Mouse (Mus musculus): ENCODE results near the gene Dcaf5. TPM values are rescaled to one million over a fixed set of nuclear protein-coding genes. Genes with fewer than 3 reads are reported as not detected.

Dcaf5 gene
- total and polyA plus RNA-seq, 3 experiments: 15.9 to 38.1 (median 32.4) TPM

DNA sequence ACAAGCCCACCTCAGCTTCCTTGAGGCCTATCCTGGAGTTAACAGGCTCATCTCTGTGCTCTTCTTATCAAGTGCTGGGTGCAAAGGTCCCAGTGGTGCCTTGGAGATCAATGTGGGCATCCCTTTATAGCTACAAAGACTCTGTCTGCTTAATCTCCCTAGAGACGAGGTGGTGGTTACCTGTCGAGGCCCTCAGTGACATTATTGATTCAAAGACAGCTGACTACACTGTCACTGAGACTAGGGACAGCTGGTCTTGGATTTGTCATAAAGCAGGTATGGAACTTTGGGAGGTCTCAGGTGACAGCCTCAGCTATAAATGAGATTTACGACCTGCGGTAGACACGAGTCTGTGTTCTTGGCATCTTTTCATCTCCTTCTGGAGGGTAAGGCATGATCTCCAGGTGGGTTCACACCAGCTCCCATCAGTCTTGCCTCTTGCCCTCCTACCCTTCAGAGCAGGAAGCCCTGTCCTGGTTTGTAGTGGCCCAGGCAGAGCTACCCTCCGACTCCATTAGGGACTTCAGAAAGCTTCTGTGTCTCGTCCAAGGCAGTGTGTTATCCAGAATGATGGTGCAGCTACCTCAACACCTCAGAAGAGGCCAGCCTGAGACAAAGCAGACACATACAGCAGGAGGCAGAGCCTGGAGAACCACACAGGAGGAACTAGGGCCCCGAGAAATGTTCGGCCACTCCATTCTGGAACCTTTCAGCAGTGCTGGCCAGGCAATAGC is 112.2 kb downstream of the Dcaf5 start:
- no peaks in the 10 kb centered on the region for H3K36me3 ChIP-seq (ENCODE audit: control insufficient read depth, insufficient read depth, low read length)
- WGBS: 63% methylated on average over 9 of the region's 9 CpGs
- intact Hi-C loops (cut with DNase I): no loop called here
- no peak; the same call in 1 of the 2 replicates for TF ChIP-seq EP300 (IDR thresholded peaks at IDR 0.05; ENCODE audit: insufficient read depth, low read depth, low read length)
- TF ChIP-seq POLR2A (IDR thresholded peaks at IDR 0.05; ENCODE audit: insufficient read depth, low read depth, low read length): no peak
- TF ChIP-seq CTCF (IDR thresholded peaks at IDR 0.05): no peak
- H3K4me3 ChIP-seq: no peak overlapping the region
- H3K27me3 ChIP-seq (ENCODE audit: control insufficient read depth, insufficient read depth, low read length): no peaks in the 10 kb centered on the region
- H3K4me1 ChIP-seq (ENCODE audit: control insufficient read depth, insufficient read depth, low read length): peaks cover 16% of the 10 kb centered on the region
- H3K79me2 ChIP-seq (replicated peaks; ENCODE audit: control insufficient read depth, insufficient read depth, low read length): no peaks in the 10 kb centered on the region
- no peak overlapping the region for H3K9ac ChIP-seq (ENCODE audit: low read depth, low read length)
- DNase-seq: no peak
- peak overlapping the region; percentile 50 for H3K27ac ChIP-seq

GRCm38 (mm10) chr12:80323371-80324050 is 112.9 kb downstream of the Dcaf5 start:
- intact Hi-C loops (cut with DNase I): no loop called here

DNA sequence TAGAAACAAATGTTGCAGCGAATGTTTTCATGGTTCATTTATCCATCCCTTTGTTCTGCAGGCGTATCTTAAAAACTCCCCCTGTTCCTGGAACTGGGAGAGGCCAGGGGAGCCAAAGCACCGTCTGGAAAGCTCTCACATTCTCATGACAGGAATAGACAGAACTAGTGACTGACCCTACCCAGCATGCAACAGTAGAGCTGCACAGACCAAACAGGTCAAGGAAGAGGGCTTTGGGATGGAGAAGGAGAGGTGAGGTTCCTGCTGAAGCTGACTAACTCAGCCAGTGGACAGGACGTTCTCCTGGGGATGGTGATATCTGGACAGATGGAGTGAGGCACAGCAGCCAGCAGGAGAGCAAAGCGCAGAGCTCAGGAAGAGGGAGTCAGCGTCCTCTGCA is 113.9 kb downstream of the Dcaf5 start:
- H3K36me3 ChIP-seq (ENCODE audit: control insufficient read depth, insufficient read depth, low read length): no peaks in the 10 kb centered on the region
- TF ChIP-seq EP300 (IDR thresholded peaks at IDR 0.05; ENCODE audit: insufficient read depth, low read depth, low read length): no peak
- TF ChIP-seq CTCF (IDR thresholded peaks at IDR 0.05): no peak
- TF ChIP-seq POLR2A (IDR thresholded peaks at IDR 0.05; ENCODE audit: insufficient read depth, low read depth, low read length): no peak
- H3K4me3 ChIP-seq: no peak overlapping the region
- DNase-seq: no peak
- peaks cover 19% of the 10 kb centered on the region for H3K4me1 ChIP-seq (ENCODE audit: control insufficient read depth, insufficient read depth, low read length)
- H3K79me2 ChIP-seq (replicated peaks; ENCODE audit: control insufficient read depth, insufficient read depth, low read length): no peaks in the 10 kb centered on the region
- WGBS: 48% methylated on average over 6 of the region's 6 CpGs
- no peak overlapping the region for H3K9ac ChIP-seq (ENCODE audit: low read depth, low read length)
- H3K27me3 ChIP-seq (ENCODE audit: control insufficient read depth, insufficient read depth, low read length): no peaks in the 10 kb centered on the region
- intact Hi-C loops (cut with DNase I): no loop called here
- H3K27ac ChIP-seq: no peak overlapping the region

More at GRCm38 (mm10) chr12:80323371-80324050, 112.9 kb downstream of the Dcaf5 start:
- TF ChIP-seq POLR2A (IDR thresholded peaks at IDR 0.05; ENCODE audit: insufficient read depth, low read depth, low read length) (no peak), EP300 (IDR thresholded peaks at IDR 0.05; ENCODE audit: insufficient read depth, low read depth, low read length) (peak; percentile 75), CTCF (IDR thresholded peaks at IDR 0.05) (peak; percentile 33)
- DNase-seq: peak in 1 of 2 experiments; percentile 51
- Histone ChIP-seq H3K4me3 (no peak overlapping the region), H3K9ac (ENCODE audit: low read depth, low read length) (no peak overlapping the region), H3K79me2 (replicated peaks; ENCODE audit: control insufficient read depth, insufficient read depth, low read length) (no peaks in the 10 kb centered on the region), H3K36me3 (ENCODE audit: control insufficient read depth, insufficient read depth, low read length) (no peaks in the 10 kb centered on the region), H3K27ac (peak overlapping the region; percentile 50), H3K27me3 (ENCODE audit: control insufficient read depth, insufficient read depth, low read length) (no peaks in the 10 kb centered on the region), H3K4me1 (ENCODE audit: control insufficient read depth, insufficient read depth, low read length) (peaks cover 19% of the 10 kb centered on the region)
- WGBS: 65% methylated on average over 8 of the region's 8 CpGs

GRCm38 (mm10) chr12:80319062-80319461 is 117.3 kb downstream of the Dcaf5 start:
- Histone ChIP-seq H3K9ac (ENCODE audit: low read depth, low read length) (no peak overlapping the region), H3K79me2 (replicated peaks; ENCODE audit: control insufficient read depth, insufficient read depth, low read length) (no peaks in the 10 kb centered on the region), H3K4me3 (no peak overlapping the region), H3K4me1 (ENCODE audit: control insufficient read depth, insufficient read depth, low read length) (peaks cover 7% of the 10 kb centered on the region), H3K27me3 (ENCODE audit: control insufficient read depth, insufficient read depth, low read length) (no peaks in the 10 kb centered on the region), H3K36me3 (ENCODE audit: control insufficient read depth, insufficient read depth, low read length) (no peaks in the 10 kb centered on the region), H3K27ac (peak overlapping the region; percentile 60)
- 0 out of 2 replicates have a peak, but pooled peaks have one; percentile 17 for TF ChIP-seq POLR2A (IDR thresholded peaks at IDR 0.05; ENCODE audit: insufficient read depth, low read depth, low read length)
- TF ChIP-seq CTCF (IDR thresholded peaks at IDR 0.05): no peak
- peak; percentile 98 for TF ChIP-seq EP300 (IDR thresholded peaks at IDR 0.05; ENCODE audit: insufficient read depth, low read depth, low read length)
- intact Hi-C loops (cut with DNase I): no loop called here
- WGBS: 39% methylated on average over 2 of the region's 2 CpGs
- peak; percentile 43 to 65 for DNase-seq

- no peak for DNase-seq
- Histone ChIP-seq H3K36me3 (ENCODE audit: control insufficient read depth, insufficient read depth, low read length) (no peaks in the 10 kb centered on the region), H3K27ac (no peak overlapping the region), H3K4me3 (no peak overlapping the region), H3K9ac (ENCODE audit: low read depth, low read length) (no peak overlapping the region), H3K79me2 (replicated peaks; ENCODE audit: control insufficient read depth, insufficient read depth, low read length) (no peaks in the 10 kb centered on the region), H3K4me1 (ENCODE audit: control insufficient read depth, insufficient read depth, low read length) (peaks cover 3% of the 10 kb centered on the region), H3K27me3 (ENCODE audit: control insufficient read depth, insufficient read depth, low read length) (no peaks in the 10 kb centered on the region)
- intact Hi-C loops (cut with DNase I): no loop called here
- TF ChIP-seq CTCF (IDR thresholded peaks at IDR 0.05): no peak
- no peak for TF ChIP-seq POLR2A (IDR thresholded peaks at IDR 0.05; ENCODE audit: insufficient read depth, low read depth, low read length)
- no peak for TF ChIP-seq EP300 (IDR thresholded peaks at IDR 0.05; ENCODE audit: insufficient read depth, low read depth, low read length)
- WGBS: 56% methylated on average over 2 of the region's 2 CpGs
Measured at GRCm38 (mm10) chr12:80315321-80315720, 121.1 kb downstream of the Dcaf5 start.
